Mouse (Mus musculus) MEL (cell line): ENCODE measurements around the gene Tesk1. TPM values are rescaled to one million over a fixed set of nuclear protein-coding genes. Genes with fewer than 3 reads are reported as not detected.
A peak's percentile ranks its signal among the peaks of the same experiment; 100 is the strongest.

Source experiments
- DNase-seq: peaks from one replicate; pipeline ENCODE4 v3.0.0; 2011; ENCODE audit warnings: low read depth, low spot score
- H3K27ac ChIP-seq: 2 replicates; pipeline ENCODE4 v1.5.1; 2012; ENCODE audit warnings: low read depth, mild to moderate bottlenecking, control low read depth, low read length, moderate library complexity; ENCODE audit not compliant: control insufficient read depth
- H3K27me3 ChIP-seq, 2 experiments: fragments of 150-350 bp in 1 of 2; sonication (generic) in 1 of 2; 2 replicates each; pipeline ENCODE4 v1.6.1; 2012; ENCODE audit warnings: low read length in 2 of 2, mild to moderate bottlenecking in 2 of 2, improper control_type of control experiment in 1 of 2, moderate library complexity in 1 of 2; ENCODE audit not compliant: insufficient read depth in 2 of 2, control insufficient read depth in 1 of 2
- H3K36me3 ChIP-seq, 2 experiments: 2 replicates each; pipeline ENCODE4 v1.6.1; 2012 to 2014; ENCODE audit warnings: low read length in 2 of 2, improper control_type of control experiment in 1 of 2, inconsistent platforms in 1 of 2, mild to moderate bottlenecking in 1 of 2; ENCODE audit not compliant: insufficient read depth in 2 of 2, control insufficient read depth in 1 of 2
- H3K4me1 ChIP-seq, 2 experiments: fragments of 150-350 bp in 1 of 2; sonication (generic) in 1 of 2; 2 replicates each; pipeline ENCODE4 v1.6.1; 2012; ENCODE audit warnings: low read length in 2 of 2, improper control_type of control experiment in 1 of 2, mild to moderate bottlenecking in 1 of 2; ENCODE audit not compliant: insufficient read depth in 2 of 2, control insufficient read depth in 1 of 2
- H3K4me3 ChIP-seq, 2 experiments: fragments of 150-350 bp in 1 of 2; sonication (generic) in 1 of 2; 2 replicates each; pipeline ENCODE4 v1.5.1; 2012; ENCODE audit warnings: low read depth in 2 of 2, low read length in 2 of 2, mild to moderate bottlenecking in 2 of 2, moderate library complexity in 2 of 2, control low read depth in 1 of 2, improper control_type of control experiment in 1 of 2; ENCODE audit not compliant: control insufficient read depth in 1 of 2, insufficient read depth in 1 of 2
- H3K79me2 ChIP-seq: 2 replicates; pipeline ENCODE4 v1.6.1; 2012; ENCODE audit warnings: mild to moderate bottlenecking, low read length, moderate library complexity; ENCODE audit not compliant: control insufficient read depth, poor library complexity, insufficient read depth
- H3K9ac ChIP-seq: 2 replicates; pipeline ENCODE4 v1.6.1; 2012; ENCODE audit warnings: low read depth, mild to moderate bottlenecking, control low read depth, low read length, moderate library complexity; ENCODE audit not compliant: control insufficient read depth, poor library complexity, severe bottlenecking
- H3K9me3 ChIP-seq: fragments of 150-350 bp; sonication (generic); replicated peaks from 2 replicates; pipeline ENCODE4 v1.6.1; 2012; ENCODE audit warnings: mild to moderate bottlenecking, low read length, improper control_type of control experiment, moderate library complexity; ENCODE audit not compliant: insufficient read depth
- E2F4 ChIP-seq: IDR thresholded peaks from 2 replicates; pipeline ENCODE4 v1.6.1; 2011; ENCODE audit warnings: low read depth, low read length, improper control_type of control experiment, borderline replicate concordance
- ELF1 ChIP-seq: IDR thresholded peaks from 2 replicates; pipeline ENCODE4 v1.6.1; 2014; ENCODE audit warnings: low read depth, mild to moderate bottlenecking, inconsistent platforms, low read length, improper control_type of control experiment, moderate library complexity
- EP300 ChIP-seq, 2 experiments: IDR thresholded peaks; 2 replicates each; pipeline ENCODE4 v1.6.1; 2011; ENCODE audit warnings: improper control_type of control experiment in 2 of 2, low read length in 2 of 2, low read depth in 1 of 2, mild to moderate bottlenecking in 1 of 2
- GABPA ChIP-seq: IDR thresholded peaks from 2 replicates; pipeline ENCODE4 v1.6.1; 2012; ENCODE audit warnings: low read depth, mild to moderate bottlenecking, inconsistent platforms, low read length, improper control_type of control experiment, moderate library complexity
- GATA1 ChIP-seq: IDR thresholded peaks from 2 replicates; pipeline ENCODE4 v1.6.1; 2011; ENCODE audit warnings: low read depth, low read length, improper control_type of control experiment
- JUND ChIP-seq: IDR thresholded peaks from 2 replicates; pipeline ENCODE4 v1.6.1; 2011; ENCODE audit warnings: low read depth, mild to moderate bottlenecking, improper control_type of control experiment, low read length
- MAFK ChIP-seq: IDR thresholded peaks from 2 replicates; pipeline ENCODE4 v1.6.1; 2011; ENCODE audit warnings: low read depth, mild to moderate bottlenecking, low read length, improper control_type of control experiment, borderline replicate concordance
- MAZ ChIP-seq: IDR thresholded peaks from 2 replicates; pipeline ENCODE4 v1.6.1; 2012; ENCODE audit warnings: low read depth, mild to moderate bottlenecking, inconsistent platforms, low read length, improper control_type of control experiment
- MEF2A ChIP-seq: IDR thresholded peaks from 2 replicates; pipeline ENCODE4 v1.6.1; 2014; ENCODE audit warnings: low read depth, mild to moderate bottlenecking, inconsistent platforms, low read length, improper control_type of control experiment; ENCODE audit not compliant: poor library complexity, insufficient replicate concordance, severe bottlenecking; ENCODE audit errors: extremely low read depth
- MXI1 ChIP-seq: IDR thresholded peaks from 2 replicates; pipeline ENCODE4 v1.6.1; 2011; ENCODE audit warnings: mild to moderate bottlenecking, low read depth, low read length, improper control_type of control experiment
- NELFE ChIP-seq: IDR thresholded peaks from 2 replicates; pipeline ENCODE4 v1.6.1; 2011; ENCODE audit warnings: low read depth, low read length, improper control_type of control experiment
- NRF1 ChIP-seq: IDR thresholded peaks from 2 replicates; pipeline ENCODE4 v1.6.1; 2014; ENCODE audit warnings: low read depth, mild to moderate bottlenecking, inconsistent platforms, low read length, improper control_type of control experiment, moderate library complexity; ENCODE audit not compliant: poor library complexity, insufficient read depth, severe bottlenecking
- POLR2AphosphoS2 ChIP-seq: IDR thresholded peaks from 2 replicates; pipeline ENCODE4 v1.6.1; 2011; ENCODE audit warnings: low read length, improper control_type of control experiment
- POLR2AphosphoS5 ChIP-seq: IDR thresholded peaks from 2 replicates; pipeline ENCODE4 v1.6.1; 2012; ENCODE audit warnings: low read depth, borderline replicate concordance, mild to moderate bottlenecking, inconsistent platforms, low read length, moderate library complexity, mixed read lengths
- RCOR1 ChIP-seq: IDR thresholded peaks from 2 replicates; pipeline ENCODE4 v1.6.1; 2012; ENCODE audit warnings: low read depth, mild to moderate bottlenecking, inconsistent platforms, low read length, improper control_type of control experiment
- SIN3A ChIP-seq: IDR thresholded peaks from 2 replicates; pipeline ENCODE4 v1.6.1; 2012; ENCODE audit warnings: low read length, improper control_type of control experiment, inconsistent platforms
- SMC3 ChIP-seq: IDR thresholded peaks from 2 replicates; pipeline ENCODE4 v1.6.1; 2011; ENCODE audit warnings: low read depth, low read length, improper control_type of control experiment
- TAL1 ChIP-seq: IDR thresholded peaks from 2 replicates; pipeline ENCODE4 v1.6.1; 2012; ENCODE audit warnings: mild to moderate bottlenecking, inconsistent platforms, low read length, moderate library complexity, mixed read lengths
- TCF12 ChIP-seq: IDR thresholded peaks from 2 replicates; pipeline ENCODE4 v1.6.1; 2014; ENCODE audit warnings: low read depth, mild to moderate bottlenecking, inconsistent platforms, low read length, improper control_type of control experiment, moderate library complexity
- ZC3H11A ChIP-seq: IDR thresholded peaks from 2 replicates; pipeline ENCODE4 v1.6.1; 2012; ENCODE audit warnings: low read depth, mild to moderate bottlenecking, inconsistent platforms, low read length, improper control_type of control experiment
- polyA plus RNA-seq, 2 experiments: library from polyadenylated mRNA; stranded (reverse) in 1 of 2; unstranded in 1 of 2; fragments of >175 nt in 1 of 2; fragments of >200 nt in 1 of 2; gene quantifications; 2 replicates each; pipeline versions ENCODE4 v1.2.1 to v1.2.4; 2012; ENCODE audit warnings: low replicate concordance in 2 of 2, low read depth in 1 of 2; ENCODE audit not compliant: insufficient read length in 2 of 2, insufficient read depth in 1 of 2, missing spikeins in 1 of 2
- total RNA-seq: library from RNA; depleted of rRNA; stranded (reverse); fragments of 300-350 nt; gene quantifications from 2 replicates; pipeline ENCODE4 v1.2.3, GENCODE M21; 2012

Tesk1 gene
- total and polyA plus RNA-seq, 3 experiments = 9.1 to 24.6 TPM; not detected in 1

- Histone ChIP-seq H3K27ac (no peak overlapping the region), H3K27me3 (no peaks in the 10 kb centered on the region)
These were observed 46.6 kb upstream of the Tesk1 start for GRCm38 (mm10) chr4:43395147-43395546.

GRCm38 (mm10) chr4:43395836-43396235 is 45.9 kb upstream of the Tesk1 start:
- H3K9ac ChIP-seq = no peak overlapping the region
- no peaks in the 10 kb centered on the region; a peak in 1 of 4 replicates for H3K36me3 ChIP-seq
- no peaks in the 10 kb centered on the region for H3K27me3 ChIP-seq
- no peak for TF ChIP-seq SMC3
- TF ChIP-seq E2F4 = no peak
- TF ChIP-seq SIN3A = no peak
- TF ChIP-seq MAZ = no peak
- no peak for TF ChIP-seq NELFE
- TF ChIP-seq JUND = no peak
- TF ChIP-seq TAL1 = no peak
- no peak for TF ChIP-seq ZC3H11A
- no peak for DNase-seq
- H3K79me2 ChIP-seq = no peaks in the 10 kb centered on the region
- H3K9me3 ChIP-seq = no peaks in the 10 kb centered on the region
- H3K4me3 ChIP-seq = no peak overlapping the region
- H3K27ac ChIP-seq = no peak overlapping the region
- H3K4me1 ChIP-seq = peaks cover 2 to 7% of the 10 kb centered on the region in 2 experiments; a peak in 1 of 4 replicates

More at GRCm38 (mm10) chr4:43395147-43395546, 46.6 kb upstream of the Tesk1 start:
- Histone ChIP-seq H3K9me3 (no peaks in the 10 kb centered on the region), H3K36me3 (no peaks in the 10 kb centered on the region; a peak in 1 of 4 replicates), H3K4me3 (no peak overlapping the region), H3K4me1 (peaks cover 2 to 7% of the 10 kb centered on the region in 2 experiments; a peak in 1 of 4 replicates), H3K79me2 (no peaks in the 10 kb centered on the region), H3K9ac (no peak overlapping the region)
- TF ChIP-seq MXI1 (no peak), MEF2A (no peak), POLR2AphosphoS5 (no peak), ELF1 (no peak), TAL1 (peak; percentile 25; the same call in 1 of the 2 replicates), ZC3H11A (no peak), POLR2AphosphoS2 (no peak), RCOR1 (peak; percentile 41; the same call in 1 of the 2 replicates), E2F4 (no peak), TCF12 (peak; percentile 26; the same call in 1 of the 2 replicates), NRF1 (no peak), MAFK (no peak), GABPA (no peak), GATA1 (peak; percentile 44), EP300 (IDR thresholded peaks at IDR 0.05; ENCODE audit: low read depth in 1 of 2, low read length in 2 of 2) (peak; percentile 63 to 66; a peak in 3 of 4 replicates)
- peak; percentile 24 for DNase-seq
